Mouse (Mus musculus): ENCODE results near the gene Bbs5. TPM values are rescaled to one million over a fixed set of nuclear protein-coding genes. Genes with fewer than 3 reads are reported as not detected.
A peak's percentile ranks its signal among the peaks of the same experiment; 100 is the strongest.
"Not testable (repeated sequence)": the region's sequence is repeated elsewhere in the genome, so short reads cannot be mapped to it uniquely, and the experiment has no call there.

The Bbs5 gene
- total and polyA plus RNA-seq, 3 experiments = 5.0 to 8.1 (median 6.7) TPM

DNA sequence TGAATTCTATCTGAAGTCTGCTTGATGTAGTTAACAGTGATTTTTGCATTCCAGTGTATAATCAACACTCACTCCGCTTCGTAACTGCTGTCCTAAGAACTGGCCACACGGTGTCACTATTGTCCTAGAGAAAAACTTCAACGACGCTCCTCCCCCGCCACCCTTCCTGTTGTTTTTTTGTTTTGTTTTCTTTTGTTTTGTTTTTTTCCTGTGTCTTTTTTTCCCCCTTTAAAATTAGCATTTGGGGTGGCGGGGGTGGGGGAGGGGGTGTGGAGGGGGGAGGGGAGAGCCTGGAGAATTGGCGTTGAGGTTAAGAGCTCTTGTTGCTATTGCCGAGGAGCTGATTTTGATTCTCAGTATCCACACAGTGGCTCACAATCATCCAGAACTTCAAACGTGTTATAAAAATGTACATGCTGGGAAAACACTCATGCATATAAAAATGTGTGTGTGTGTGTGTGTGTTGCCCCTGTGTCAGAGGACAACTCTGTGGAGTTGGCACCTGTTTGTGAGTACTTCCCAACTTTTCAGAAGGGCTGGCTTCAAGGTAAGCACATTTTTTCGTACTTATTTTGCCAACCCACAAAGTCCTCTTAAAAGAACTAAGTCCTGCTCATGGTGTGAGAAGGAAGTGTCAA is 11.8 kb upstream of the Bbs5 start (continued):
- no peak for TF ChIP-seq MEF2A (IDR thresholded peaks at IDR 0.05; ENCODE audit: borderline replicate concordance, low read depth, low read length)
- 0 out of 2 replicates have a peak, but pooled peaks have one; percentile 18 for TF ChIP-seq MAZ (IDR thresholded peaks at IDR 0.05; ENCODE audit: low read depth, low read length)
- TF ChIP-seq POLR2AphosphoS2 (IDR thresholded peaks at IDR 0.05; ENCODE audit: low read depth, low read length) = no peak
- no peak for TF ChIP-seq USF1 (IDR thresholded peaks at IDR 0.05; ENCODE audit: low read depth, low read length)
- peak; percentile 85 for TF ChIP-seq RAD21 (IDR thresholded peaks at IDR 0.05; ENCODE audit: low read depth, low read length)
- no peak for TF ChIP-seq PAX5 (IDR thresholded peaks at IDR 0.05; ENCODE audit: low read length)
- TF ChIP-seq ZKSCAN1 (IDR thresholded peaks at IDR 0.05; ENCODE audit: borderline replicate concordance, low read depth, low read length) = no peak
- TF ChIP-seq MXI1 (IDR thresholded peaks at IDR 0.05; ENCODE audit: low read depth, low read length) = no peak
- no peak for TF ChIP-seq KAT2A (IDR thresholded peaks at IDR 0.05; ENCODE audit: insufficient replicate concordance, low read length)
- TF ChIP-seq ELF1 (IDR thresholded peaks at IDR 0.05; ENCODE audit: low read depth, low read length) = 0 out of 2 replicates have a peak, but pooled peaks have one; percentile 33

DNA sequence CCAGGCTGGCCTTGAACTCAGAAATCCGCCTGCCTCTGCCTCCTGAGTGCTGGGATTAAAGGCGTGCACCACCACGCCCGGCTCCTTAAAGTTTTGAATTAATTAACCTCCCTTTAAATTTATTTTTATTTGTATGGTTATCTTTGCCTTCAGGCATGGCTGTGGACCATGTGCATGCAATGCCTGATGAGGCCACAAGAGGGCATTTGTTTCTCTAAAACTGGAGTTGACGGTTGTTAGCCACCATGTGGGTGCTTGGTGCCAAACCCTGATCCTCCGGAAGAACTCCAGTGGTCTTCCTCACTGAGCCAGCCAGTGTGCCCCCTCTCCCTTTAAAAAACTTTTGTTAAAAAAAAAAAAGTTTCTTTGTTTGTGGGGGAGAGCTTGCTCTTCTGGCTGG is 11.2 kb upstream of the Bbs5 start:
- Histone ChIP-seq H3K27ac (ENCODE audit: insufficient read depth, low read depth) (no peak overlapping the region), H3K27me3 (replicated peaks) (no peaks in the 10 kb centered on the region), H3K4me3 (replicated peaks in 1 of 3; ENCODE audit: low read depth in 2 of 3, low read length in 2 of 3, poor library complexity in 1 of 3) (no peak overlapping the region), H3K9me3 (replicated peaks; ENCODE audit: low read length) (peaks cover 7% of the 10 kb centered on the region), H3K4me1 (ENCODE audit: control insufficient read depth in 1 of 2, insufficient read depth in 2 of 2) (peaks cover 4 to 21% of the 10 kb centered on the region in 2 experiments; a peak in 3 of 4 replicates), H3K79me2 (replicated peaks; ENCODE audit: control insufficient read depth, extremely low read depth, insufficient read depth, poor library complexity, severe bottlenecking) (no peaks in the 10 kb centered on the region), H3K4me2 (ENCODE audit: insufficient read depth, low read depth, poor library complexity, severe bottlenecking) (no peak overlapping the region), H3K36me3 (replicated peaks in 1 of 2; ENCODE audit: control insufficient read depth in 1 of 2, insufficient read depth in 1 of 2, low read length in 1 of 2) (no peaks in the 10 kb centered on the region), H3K9ac (ENCODE audit: insufficient read depth, low read depth) (no peak overlapping the region)
- no peak for TF ChIP-seq JUND (conservative IDR thresholded peaks at IDR 0.05; ENCODE audit: low read depth, low read length)
- TF ChIP-seq ZC3H11A (IDR thresholded peaks at IDR 0.05; ENCODE audit: low read depth, low read length) = no peak
- TF ChIP-seq MYC (IDR thresholded peaks at IDR 0.05; ENCODE audit: low read depth, low read length) = peak; percentile 64; the same call in 1 of the 2 replicates
- peak; percentile 34 to 63 for TF ChIP-seq CTCF (conservative IDR thresholded peaks at IDR 0.05 in 1 of 2, IDR thresholded peaks at IDR 0.05 in 1 of 2; ENCODE audit: low read depth in 2 of 2, low read length in 2 of 2)
- TF ChIP-seq SMC3 (IDR thresholded peaks at IDR 0.05; ENCODE audit: low read depth, low read length) = peak; percentile 38
- peak; percentile 24 for TF ChIP-seq RAD21 (IDR thresholded peaks at IDR 0.05; ENCODE audit: low read depth, low read length)
- TF ChIP-seq USF1 (IDR thresholded peaks at IDR 0.05; ENCODE audit: low read depth, low read length) = no peak
- TF ChIP-seq ZMIZ1 (IDR thresholded peaks at IDR 0.05; ENCODE audit: low read depth, low read length) = no peak
- TF ChIP-seq MAX (IDR thresholded peaks at IDR 0.05; ENCODE audit: low read length) = no peak
- dilution Hi-C loops (cut with MboI; ENCODE audit: extremely low pct_ligation_motif_present, extremely low pct_unique_long_range_greater_than_20kb, low sequenced_read_pairs) = no loop called here
- peak; percentile 55 for DNase-seq (ENCODE audit: extremely low read depth)
- in situ Hi-C loops (cut with MboI; ENCODE audit: low pct_ligation_motif_present, low pct_unique_long_range_greater_than_20kb, low sequenced_read_pairs) = loop anchor here (25.0 kb wide), 1 partner anchor 151 kb away; the partner anchor contains the start of genes Ccdc173 and Phospho2

DNA sequence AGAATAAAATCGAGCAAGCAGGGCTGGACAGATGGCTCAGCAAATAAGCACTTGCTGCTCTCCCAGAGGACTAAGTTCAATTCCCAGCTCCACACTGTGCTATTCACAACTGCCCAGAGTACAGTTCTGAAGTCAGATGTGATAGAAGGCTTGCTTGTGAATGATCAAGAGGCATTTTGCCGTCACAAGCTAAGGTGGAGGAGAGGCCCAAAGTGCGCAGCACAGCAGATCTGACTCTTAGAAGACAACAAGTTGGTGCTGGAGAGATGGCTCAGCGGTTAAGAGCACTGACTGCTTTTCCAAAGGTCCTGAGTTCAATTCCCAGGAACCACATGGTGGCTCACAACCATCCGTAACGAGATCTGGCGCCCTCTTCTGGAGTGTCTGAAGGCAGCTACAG is 9.0 kb upstream of the Bbs5 start:
- H3K27ac ChIP-seq (ENCODE audit: insufficient read depth, low read depth); H3K36me3 ChIP-seq (replicated peaks in 1 of 2; ENCODE audit: control insufficient read depth in 1 of 2, insufficient read depth in 1 of 2, low read length in 1 of 2); H3K27me3 ChIP-seq (replicated peaks); H3K9ac ChIP-seq (ENCODE audit: insufficient read depth, low read depth); H3K4me3 ChIP-seq (replicated peaks in 1 of 3; ENCODE audit: low read depth in 2 of 3, low read length in 2 of 3, poor library complexity in 1 of 3); H3K4me2 ChIP-seq (ENCODE audit: insufficient read depth, low read depth, poor library complexity, severe bottlenecking); H3K9me3 ChIP-seq (replicated peaks; ENCODE audit: low read length); dilution Hi-C loops (cut with MboI; ENCODE audit: extremely low pct_ligation_motif_present, extremely low pct_unique_long_range_greater_than_20kb, low sequenced_read_pairs); H3K79me2 ChIP-seq (replicated peaks; ENCODE audit: control insufficient read depth, extremely low read depth, insufficient read depth, poor library complexity, severe bottlenecking); DNase-seq (ENCODE audit: extremely low read depth): not testable (repeated sequence)
- peaks cover 4 to 24% of the 10 kb centered on the region in 2 experiments; a peak in 3 of 4 replicates for H3K4me1 ChIP-seq (ENCODE audit: control insufficient read depth in 1 of 2, insufficient read depth in 2 of 2)
- in situ Hi-C loops (cut with MboI; ENCODE audit: low pct_ligation_motif_present, low pct_unique_long_range_greater_than_20kb, low sequenced_read_pairs) = loop anchor here (25.0 kb wide), 1 partner anchor 149 kb away; the partner anchor contains the start of genes Ccdc173 and Phospho2
